Mouse (Mus musculus): ENCODE data around the gene AA986860. TPM values are rescaled to one million over a fixed set of nuclear protein-coding genes. Genes with fewer than 3 reads are reported as not detected.

The AA986860 gene
- polyA plus RNA-seq, 1 experiment from 2014 or later, result 1.3 TPM

DNA sequence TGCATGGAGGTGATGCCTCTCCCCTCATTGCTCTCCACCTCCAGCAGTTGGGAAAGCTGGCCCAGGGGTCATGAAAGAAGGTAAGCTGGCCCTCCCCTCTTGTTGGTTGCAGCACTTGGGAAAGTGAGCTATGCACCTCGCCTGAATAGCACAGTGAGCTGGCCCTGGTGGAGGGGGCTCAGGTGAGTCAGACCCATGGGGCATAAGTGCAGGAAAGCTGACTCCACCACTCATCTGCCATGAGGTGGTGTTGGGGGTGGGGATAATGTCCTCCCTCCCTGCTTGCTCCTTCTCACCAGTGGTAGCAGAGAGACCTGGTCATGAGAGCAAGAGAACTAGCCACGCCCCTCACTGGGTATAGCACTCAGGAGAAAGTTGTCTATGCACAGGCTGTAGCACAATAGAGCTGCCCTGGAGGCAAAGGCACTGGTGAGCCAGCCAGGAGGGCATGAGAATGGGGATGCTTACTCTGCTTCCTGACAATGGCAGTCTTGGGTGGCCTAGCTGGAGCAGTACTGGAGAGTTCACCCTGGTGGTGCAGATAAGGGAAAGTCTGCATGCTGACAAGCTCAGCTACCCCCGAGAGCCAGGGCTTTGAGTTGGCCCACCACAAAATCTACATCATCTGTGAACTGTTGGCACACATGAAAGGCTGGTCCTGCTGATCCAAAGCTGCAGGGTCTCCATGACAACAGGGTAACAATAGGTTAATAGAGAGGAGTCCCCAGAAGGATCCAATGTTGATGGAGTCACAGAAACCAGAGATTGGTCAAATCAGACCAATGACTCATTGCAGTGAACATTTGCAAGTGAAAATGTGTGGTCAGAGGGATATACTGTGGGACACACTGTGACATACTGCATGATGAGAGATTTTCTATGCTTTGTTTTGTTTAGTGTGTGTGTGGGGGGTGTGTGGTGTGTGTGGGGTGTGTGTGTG lies 58.0 kb downstream of the AA986860 start:
- H3K36me3 ChIP-seq, result no peaks in the 10 kb centered on the region
- 59% methylated on average over 3 of the region's 3 CpGs for WGBS
- no peaks in the 10 kb centered on the region; the same call in 1 of the 2 replicates for H3K9me3 ChIP-seq (replicated peaks)
- H3K9ac ChIP-seq, result no peak overlapping the region
- H3K27ac ChIP-seq, result no peak overlapping the region
- H3K27me3 ChIP-seq, result no peaks in the 10 kb centered on the region
- H3K4me2 ChIP-seq (replicated peaks), result no peak overlapping the region
- no peak overlapping the region for H3K4me3 ChIP-seq
- H3K4me1 ChIP-seq, result peaks cover 6% of the 10 kb centered on the region
- peak; percentile 64 for ATAC-seq (ENCODE audit: low FRiP score)

Other genes with a start within 250 kb of the AA986860 start
- gene Zp3r, start 102.4 kb upstream of the AA986860 start, polyA plus RNA-seq (2016; fragmentation: Nextera tagmentation; extraction: Ambion mirVana), result not detected in 2 replicates
- gene C4bp, start 70.3 kb upstream of the AA986860 start, polyA plus RNA-seq (2016; fragmentation: Nextera tagmentation; extraction: Ambion mirVana), result not detected in 2 replicates
- 0.15 TPM in 1 of 2 replicates, not detected in the other for gene Gm29427, start 16.2 kb upstream of the AA986860 start, polyA plus RNA-seq (2016; fragmentation: Nextera tagmentation; extraction: Ambion mirVana)
- 19.2 and 19.9 TPM in 2 replicates for gene Yod1, start 14.6 kb upstream of the AA986860 start, polyA plus RNA-seq (2016; fragmentation: Nextera tagmentation; extraction: Ambion mirVana)
- 17.0 and 17.8 TPM in 2 replicates for gene Pfkfb2, start 2.7 kb upstream of the AA986860 start, polyA plus RNA-seq (2016; fragmentation: Nextera tagmentation; extraction: Ambion mirVana)
- not detected in 2 replicates for gene Fcamr, start 68.9 kb downstream of the AA986860 start, polyA plus RNA-seq (2016; fragmentation: Nextera tagmentation; extraction: Ambion mirVana)
- gene Pigr, start 94.7 kb downstream of the AA986860 start, polyA plus RNA-seq (2016; fragmentation: Nextera tagmentation; extraction: Ambion mirVana), result not detected in 2 replicates
- not detected in 2 replicates for gene Fcmr, start 133.7 kb downstream of the AA986860 start, polyA plus RNA-seq (2016; fragmentation: Nextera tagmentation; extraction: Ambion mirVana)
- not detected in 2 replicates for gene Il24, start 155.5 kb downstream of the AA986860 start, polyA plus RNA-seq (2016; fragmentation: Nextera tagmentation; extraction: Ambion mirVana)
- not detected in 2 replicates for gene Il20, start 179.5 kb downstream of the AA986860 start, polyA plus RNA-seq (2016; fragmentation: Nextera tagmentation; extraction: Ambion mirVana)
- gene Il19, start 208.1 kb downstream of the AA986860 start, polyA plus RNA-seq (2016; fragmentation: Nextera tagmentation; extraction: Ambion mirVana), result not detected in 2 replicates

All from hindbrain, embryonic 12.5 days (tissue).